Mouse (Mus musculus) bone marrow macrophage, adult 2 months (primary cell): ENCODE measurements around the gene Arel1. TPM values are rescaled to one million over a fixed set of nuclear protein-coding genes. Genes with fewer than 3 reads are reported as not detected.

Experiments used
- H3K27ac ChIP-seq: 2 replicates; pipeline ENCODE4 v1.5.1; 2012; ENCODE audit warnings: low read depth, low read length; ENCODE audit not compliant: insufficient read depth
- H3K4me1 ChIP-seq: 2 replicates; pipeline ENCODE4 v1.6.1; 2012; ENCODE audit warnings: low read length; ENCODE audit not compliant: control insufficient read depth, insufficient read depth
- H3K4me3 ChIP-seq: 2 replicates; pipeline ENCODE4 v1.5.1; 2012; ENCODE audit warnings: mild to moderate bottlenecking, low read length, moderate library complexity; ENCODE audit not compliant: insufficient read depth
- CTCF ChIP-seq: IDR thresholded peaks from 2 replicates; pipeline ENCODE4 v1.5.1; 2012; ENCODE audit warnings: low read depth, mild to moderate bottlenecking, low read length, moderate library complexity
- POLR2A ChIP-seq: IDR thresholded peaks from 2 replicates; pipeline ENCODE4 v1.6.1; 2012; ENCODE audit warnings: mild to moderate bottlenecking, low read depth, low read length, borderline replicate concordance
- polyA plus RNA-seq: library from polyadenylated mRNA; stranded (reverse); fragments of >200 nt; gene quantifications from 2 replicates; pipeline ENCODE4 v1.2.4, GENCODE M21; 2012; ENCODE audit not compliant: missing spikeins, insufficient read depth, insufficient read length

Arel1 gene
- polyA plus RNA-seq, 1 experiment = 25.3 TPM

- TF ChIP-seq POLR2A = no peak
- no peak for TF ChIP-seq CTCF
- Histone ChIP-seq H3K4me1 (no peaks in the 10 kb centered on the region), H3K4me3 (no peak overlapping the region), H3K27ac (no peak overlapping the region)
These were observed 38.5 kb downstream of the Arel1 start for GRCm38 (mm10) chr12:84932210-84932609.

- Histone ChIP-seq H3K27ac (no peak overlapping the region), H3K4me3 (no peak overlapping the region), H3K4me1 (0 out of 2 replicates have a peak, but pooled peaks cover 2% of the 10 kb centered on the region)
- TF ChIP-seq CTCF = no peak
- TF ChIP-seq POLR2A = no peak
These were observed 44.2 kb downstream of the Arel1 start for GRCm38 (mm10) chr12:84926542-84926941.

GRCm38 (mm10) chr12:84924324-84924723 is 46.4 kb downstream of the Arel1 start:
- TF ChIP-seq CTCF (no peak), POLR2A (no peak)
- no peak overlapping the region for H3K4me3 ChIP-seq
- no peak overlapping the region for H3K27ac ChIP-seq
- 0 out of 2 replicates have a peak, but pooled peaks cover 2% of the 10 kb centered on the region for H3K4me1 ChIP-seq

GRCm38 (mm10) chr12:84921881-84922419 is 48.8 kb downstream of the Arel1 start:
- H3K27ac ChIP-seq = no peak overlapping the region
- no peak for TF ChIP-seq POLR2A
- TF ChIP-seq CTCF = no peak
- no peaks in the 10 kb centered on the region for H3K4me1 ChIP-seq
- no peak overlapping the region for H3K4me3 ChIP-seq

GRCm38 (mm10) chr12:84918809-84919208 is 51.9 kb downstream of the Arel1 start:
- Histone ChIP-seq H3K27ac (no peak overlapping the region), H3K4me1 (peaks cover 6% of the 10 kb centered on the region; the same call in 1 of the 2 replicates), H3K4me3 (no peak overlapping the region)
- TF ChIP-seq POLR2A = no peak
- TF ChIP-seq CTCF = no peak

- H3K4me3 ChIP-seq = no peak overlapping the region
- H3K27ac ChIP-seq = no peak overlapping the region
- no peak for TF ChIP-seq POLR2A
- H3K4me1 ChIP-seq = peaks cover 6% of the 10 kb centered on the region; the same call in 1 of the 2 replicates
These were observed 52.9 kb downstream of the Arel1 start for GRCm38 (mm10) chr12:84917799-84918198.

GRCm38 (mm10) chr12:84914959-84915358 is 55.7 kb downstream of the Arel1 start:
- peaks cover 6% of the 10 kb centered on the region; the same call in 1 of the 2 replicates for H3K4me1 ChIP-seq
- H3K4me3 ChIP-seq = no peak overlapping the region
- no peak overlapping the region for H3K27ac ChIP-seq
- TF ChIP-seq POLR2A (no peak), CTCF (no peak)

- peaks cover 6% of the 10 kb centered on the region; the same call in 1 of the 2 replicates for H3K4me1 ChIP-seq
- no peak overlapping the region for H3K4me3 ChIP-seq
- TF ChIP-seq CTCF = no peak
- no peak for TF ChIP-seq POLR2A
- H3K27ac ChIP-seq = no peak overlapping the region
These were observed 58.0 kb downstream of the Arel1 start for GRCm38 (mm10) chr12:84912652-84913104.

GRCm38 (mm10) chr12:84911640-84912039 is 59.1 kb downstream of the Arel1 start:
- H3K4me3 ChIP-seq = no peak overlapping the region
- peaks cover 6% of the 10 kb centered on the region; the same call in 1 of the 2 replicates for H3K4me1 ChIP-seq
- TF ChIP-seq CTCF (no peak), POLR2A (no peak)
- H3K27ac ChIP-seq = no peak overlapping the region

GRCm38 (mm10) chr12:84910066-84910465 is 60.6 kb downstream of the Arel1 start:
- H3K4me1 ChIP-seq = peaks cover 6% of the 10 kb centered on the region; the same call in 1 of the 2 replicates
- H3K27ac ChIP-seq = no peak overlapping the region
- no peak for TF ChIP-seq CTCF
- no peak for TF ChIP-seq POLR2A
- H3K4me3 ChIP-seq = no peak overlapping the region
